Mouse (Mus musculus): ENCODE results near the gene Rpusd3.

The Rpusd3 gene

GRCm38 (mm10) chr6:113429965-113430364 is 10.8 kb upstream of the Rpusd3 start:
- DNase-seq (ENCODE audit: low spot score), result no peak

- DNase-seq (ENCODE audit: low spot score), result no peak
Observed at GRCm38 (mm10) chr6:113428006-113428405, 8.9 kb upstream of the Rpusd3 start.

- DNase-seq (ENCODE audit: low spot score), result no peak
Observed at GRCm38 (mm10) chr6:113427397-113427796, 8.3 kb upstream of the Rpusd3 start.

GRCm38 (mm10) chr6:113426696-113427095 is 7.6 kb upstream of the Rpusd3 start:
- no peak for DNase-seq (ENCODE audit: low spot score)

GRCm38 (mm10) chr6:113424187-113424586 is 5.0 kb upstream of the Rpusd3 start:
- no peak for DNase-seq (ENCODE audit: low spot score)

- no peak for DNase-seq (ENCODE audit: low spot score)
Observed at GRCm38 (mm10) chr6:113423000-113423399, 3.9 kb upstream of the Rpusd3 start.

GRCm38 (mm10) chr6:113418441-113419198 is 520 bp downstream of the Rpusd3 start:
- no peak for DNase-seq (ENCODE audit: low spot score)

- DNase-seq (ENCODE audit: low spot score), result no peak
Observed at GRCm38 (mm10) chr6:113416416-113416815, 2.7 kb downstream of the Rpusd3 start.

GRCm38 (mm10) chr6:113410001-113410400 is 9.1 kb downstream of the Rpusd3 start:
- no peak for DNase-seq (ENCODE audit: low spot score)

GRCm38 (mm10) chr6:113406683-113407082 is 12.5 kb downstream of the Rpusd3 start:
- DNase-seq (ENCODE audit: low spot score), result no peak

- DNase-seq (ENCODE audit: low spot score), result no peak
Observed at GRCm38 (mm10) chr6:113405483-113405882, 13.7 kb downstream of the Rpusd3 start.

GRCm38 (mm10) chr6:113404649-113405448 is 14.3 kb downstream of the Rpusd3 start:
- DNase-seq (ENCODE audit: low spot score), result no peak

GRCm38 (mm10) chr6:113402094-113402493 is 17.0 kb downstream of the Rpusd3 start:
- DNase-seq (ENCODE audit: low spot score), result no peak

- no peak for DNase-seq (ENCODE audit: low spot score)
Observed at GRCm38 (mm10) chr6:113396270-113397030, 22.7 kb downstream of the Rpusd3 start.

- DNase-seq (ENCODE audit: low spot score), result no peak
Observed at GRCm38 (mm10) chr6:113395501-113395900, 23.6 kb downstream of the Rpusd3 start.

GRCm38 (mm10) chr6:113394811-113395210 is 24.3 kb downstream of the Rpusd3 start:
- DNase-seq (ENCODE audit: low spot score), result no peak

- DNase-seq (ENCODE audit: low spot score), result no peak
Observed at GRCm38 (mm10) chr6:113393951-113394350, 25.2 kb downstream of the Rpusd3 start.

GRCm38 (mm10) chr6:113392387-113393071 is 26.6 kb downstream of the Rpusd3 start:
- no peak for DNase-seq (ENCODE audit: low spot score)

GRCm38 (mm10) chr6:113392015-113392386 is 27.1 kb downstream of the Rpusd3 start:
- no peak for DNase-seq (ENCODE audit: low spot score)

GRCm38 (mm10) chr6:113390715-113391114 is 28.4 kb downstream of the Rpusd3 start:
- DNase-seq (ENCODE audit: low spot score), result no peak

- no peak for DNase-seq (ENCODE audit: low spot score)
Observed at GRCm38 (mm10) chr6:113388960-113389359, 30.2 kb downstream of the Rpusd3 start, which contains the start of gene Ttll3. TSS of gene Ttll3 (plus strand) at chr6:113389260.

- no peak for DNase-seq (ENCODE audit: low spot score)
Observed at GRCm38 (mm10) chr6:113386025-113386424, 33.1 kb downstream of the Rpusd3 start.
